Mouse (Mus musculus) cerebellum, adult 8-10 months (tissue): ENCODE data around the gene Bpi.
A peak's percentile ranks its signal among the peaks of the same experiment; 100 is the strongest.

ENCODE experiments used
- DNase-seq: peaks from one replicate; pipeline ENCODE4 v3.0.0; 2022

Gene Bpi

DNA sequence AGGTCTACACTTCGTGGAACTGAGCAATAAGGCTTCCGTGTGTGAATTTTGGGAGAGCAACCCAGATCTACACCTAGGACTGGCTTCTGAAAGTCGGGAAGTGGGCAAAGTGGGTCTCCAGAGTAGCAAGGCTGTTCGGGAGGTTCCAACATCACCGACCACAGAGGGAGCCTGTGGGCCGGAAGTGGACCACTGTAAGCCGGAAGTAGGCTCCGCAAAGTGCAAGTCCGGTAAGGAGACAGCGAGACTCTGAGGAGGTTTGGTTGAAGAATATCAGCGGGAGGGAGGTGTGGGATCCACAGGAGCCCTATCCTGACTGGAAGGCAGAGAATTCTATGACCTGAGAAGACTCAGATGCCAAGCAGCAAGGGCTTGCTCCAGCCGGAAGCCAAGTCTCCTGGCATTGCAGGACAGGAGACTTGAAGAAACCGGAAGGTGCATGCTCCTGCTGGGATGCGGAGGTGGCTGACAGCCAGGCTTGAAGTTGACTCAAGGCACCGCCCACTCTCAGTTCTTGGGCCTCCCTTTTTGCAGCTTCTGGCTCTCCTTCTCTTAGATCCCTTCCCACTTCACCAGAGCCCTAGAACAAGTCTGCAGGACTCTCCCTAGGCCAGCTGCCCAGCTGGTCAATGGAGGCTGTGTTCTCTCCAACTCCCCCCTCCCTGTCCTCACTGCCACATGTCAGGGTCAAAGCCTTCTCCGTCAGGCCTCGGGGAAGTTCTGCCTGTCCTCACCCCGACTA lies 14.6 kb upstream of the Bpi start:
- peak; percentile 38 for DNase-seq

DNA sequence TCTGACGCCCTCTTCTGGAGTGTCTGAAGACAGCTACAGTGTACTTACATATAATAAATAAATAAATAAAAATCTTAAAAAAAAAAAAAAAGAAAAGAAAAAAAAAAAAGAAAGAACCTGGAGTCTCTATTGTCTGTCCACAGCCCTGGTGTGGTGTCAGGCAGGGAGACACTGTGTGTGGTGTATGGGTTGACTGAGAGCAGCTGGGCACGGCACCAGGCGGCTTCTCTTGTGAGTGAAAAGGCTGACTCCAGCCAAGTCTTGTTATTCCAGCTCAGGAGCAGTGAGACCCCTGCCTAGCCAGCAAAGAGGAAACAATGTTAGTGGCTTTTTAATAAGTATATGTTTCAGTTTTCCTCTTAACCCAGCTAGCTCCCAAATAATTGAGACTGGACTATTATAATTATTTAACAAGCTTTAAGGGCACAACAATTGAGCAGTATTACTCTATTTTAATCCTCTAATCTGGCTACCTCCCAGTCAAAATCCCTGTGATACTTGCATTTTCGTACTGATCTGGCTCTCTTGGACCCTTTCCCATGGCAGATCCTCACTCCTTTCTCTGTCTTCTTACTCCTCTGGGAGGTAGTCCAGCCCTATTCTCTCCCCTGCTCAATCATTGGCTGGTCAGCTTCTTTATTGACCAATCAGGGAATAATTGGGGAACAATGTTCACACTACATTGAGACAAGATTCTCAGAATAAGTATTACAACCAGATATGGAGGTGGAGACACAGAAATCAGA lies 12.6 kb upstream of the Bpi start:
- no peak for DNase-seq

DNA sequence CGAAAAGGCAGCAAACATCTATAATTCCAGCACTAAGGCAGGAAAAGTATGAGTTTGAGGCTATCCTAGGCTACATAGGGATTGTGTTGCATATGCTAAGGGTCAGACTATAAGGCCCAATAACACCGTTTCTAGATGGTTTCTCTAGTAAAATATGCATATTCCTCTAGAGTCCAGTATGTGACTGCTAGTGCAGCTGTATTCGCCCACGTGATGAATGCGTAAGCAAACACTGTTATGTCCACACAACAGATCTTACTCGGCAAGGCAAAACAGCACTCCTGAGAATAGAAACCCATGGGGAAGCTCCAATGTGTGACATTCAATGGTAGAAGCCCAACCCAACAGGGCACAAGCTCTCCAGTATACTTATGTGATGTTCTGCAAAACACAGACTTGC lies 10.0 kb upstream of the Bpi start:
- no peak for DNase-seq

DNA sequence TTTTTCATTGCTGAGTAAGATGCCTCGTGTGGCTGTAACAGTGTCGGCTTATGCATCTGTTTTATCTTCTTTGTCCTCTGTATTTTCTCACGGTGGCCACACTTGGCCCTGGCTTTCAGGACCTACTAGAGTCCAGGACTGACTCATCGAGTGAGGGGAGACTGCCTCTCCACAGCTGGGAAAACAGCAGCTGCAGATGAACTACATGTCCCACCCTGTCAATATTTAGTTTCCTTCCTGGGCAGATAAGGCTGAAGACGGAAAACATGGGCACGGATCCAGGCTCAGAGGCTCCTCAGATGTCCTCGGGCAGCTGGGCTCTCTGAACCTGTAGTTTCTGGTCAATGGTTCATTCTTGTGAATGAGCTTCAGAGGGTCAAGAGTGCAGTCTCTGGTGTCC lies 9.6 kb upstream of the Bpi start:
- no peak for DNase-seq

DNA sequence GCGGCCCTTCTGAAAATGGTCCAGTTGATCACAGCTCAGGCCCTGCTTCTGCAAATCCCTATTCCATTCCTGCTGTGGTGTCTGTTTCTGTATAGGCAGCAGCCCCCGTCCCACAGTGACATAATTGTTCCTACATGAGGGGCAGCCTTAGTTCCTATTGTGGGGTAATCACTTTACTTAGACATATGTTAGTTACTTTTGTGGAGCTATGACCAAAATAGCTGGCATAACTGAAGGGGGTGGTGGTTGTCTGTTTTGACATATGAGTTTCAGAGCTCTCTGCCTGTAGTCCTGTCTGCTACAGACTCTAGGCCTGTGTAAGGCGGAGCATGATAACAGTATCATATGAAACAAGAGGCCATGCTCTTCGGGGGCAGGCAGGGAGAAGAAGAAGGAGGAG lies 7.3 kb upstream of the Bpi start:
- DNase-seq, result no peak

DNA sequence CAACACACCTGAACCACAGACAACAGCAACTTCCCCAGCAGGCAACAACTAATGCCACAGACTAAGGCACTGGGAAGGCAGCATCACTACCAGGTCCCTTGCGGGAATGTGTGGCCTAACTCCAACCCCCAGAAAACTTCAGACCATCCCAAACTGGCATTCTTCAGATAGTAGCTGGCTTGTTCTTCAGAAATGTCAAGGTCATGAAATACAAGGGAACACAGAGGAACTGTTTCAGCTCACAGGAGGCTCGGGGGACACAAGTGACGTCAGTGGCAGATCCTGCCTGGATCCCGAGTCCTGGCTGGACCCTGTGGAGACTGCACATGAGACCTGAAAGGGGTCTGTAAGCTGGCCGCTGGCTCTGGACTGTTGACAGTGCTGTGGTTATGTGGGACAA lies 4.1 kb upstream of the Bpi start:
- no peak for DNase-seq

DNA sequence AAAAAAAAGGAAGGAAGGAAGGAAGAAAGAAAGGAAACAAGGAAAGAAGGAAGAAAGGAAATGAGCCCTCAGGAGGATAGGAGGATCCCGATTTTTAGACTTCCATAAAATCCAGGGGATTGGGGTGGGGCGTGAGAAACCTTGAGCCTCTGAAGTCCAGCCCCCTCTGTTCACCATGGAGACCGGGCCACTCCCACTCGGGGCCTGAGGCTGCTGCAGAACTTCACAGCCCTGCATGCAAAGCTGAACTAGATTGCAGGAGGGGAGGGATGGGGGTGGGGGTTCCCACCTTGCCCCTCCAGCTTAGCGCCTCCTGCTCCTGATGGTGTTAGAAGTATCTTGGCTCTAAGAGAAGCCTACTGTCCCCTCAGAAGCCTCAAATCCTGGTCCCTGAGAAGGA lies 1.0 kb upstream of the Bpi start:
- no peak for DNase-seq

DNA sequence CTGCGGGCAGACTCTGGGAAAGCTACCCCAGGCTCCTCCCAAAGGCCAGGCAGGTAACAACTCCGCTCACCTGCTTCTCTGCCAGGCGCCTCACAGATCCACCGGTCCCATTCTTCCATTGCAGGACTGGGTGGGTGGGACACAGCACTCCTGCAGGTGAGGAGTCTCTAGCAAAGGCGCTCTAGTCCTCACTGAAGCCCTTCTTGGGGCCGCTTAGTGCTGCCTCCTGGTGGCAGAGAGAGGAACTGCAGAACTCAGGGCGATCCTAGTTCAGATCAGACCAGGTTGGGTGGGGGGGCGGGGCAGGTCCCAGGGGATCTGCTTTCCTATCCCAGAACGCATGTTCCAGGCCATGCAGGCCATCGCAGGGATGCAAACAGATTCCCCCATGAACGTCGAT lies 887 bp downstream of the Bpi start:
- peak; percentile 72 for DNase-seq

DNA sequence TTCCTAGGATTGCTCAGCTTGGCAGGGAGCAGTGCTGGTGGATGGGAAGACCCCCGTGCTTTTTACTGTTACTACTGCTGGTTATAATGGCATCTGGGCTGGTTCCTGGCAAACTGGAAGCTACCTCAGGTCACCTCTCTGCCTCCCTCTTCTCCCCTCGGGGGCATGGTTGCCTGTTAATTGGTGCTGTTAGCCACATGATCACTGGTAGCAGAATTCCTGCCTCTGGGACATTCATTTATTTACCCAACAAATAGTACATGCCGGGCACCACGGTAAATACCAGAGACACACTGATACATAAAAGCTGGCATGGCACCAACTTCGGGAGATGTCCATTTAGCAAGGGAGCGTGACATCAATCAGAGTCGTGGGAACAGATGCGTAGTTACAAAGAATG lies 1.6 kb downstream of the Bpi start:
- no peak for DNase-seq

DNA sequence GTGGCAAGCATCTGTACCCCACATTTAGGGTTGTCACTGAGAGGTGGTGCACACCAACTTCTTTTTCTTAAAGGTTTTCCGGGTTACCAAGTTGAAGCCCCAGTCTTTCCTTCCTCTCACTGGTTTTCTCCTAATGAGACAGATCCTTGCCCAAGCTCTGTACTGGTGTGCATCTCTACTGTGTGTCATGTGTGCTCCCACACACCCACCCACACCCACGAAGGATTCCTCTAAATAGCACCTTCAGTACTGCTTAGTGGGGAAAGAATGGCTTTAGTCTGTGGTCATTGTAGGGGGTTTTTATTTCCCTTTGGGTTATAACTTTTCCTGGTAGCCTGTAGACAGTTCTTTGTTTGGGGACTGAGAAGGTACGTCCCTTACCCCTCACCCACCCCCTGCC lies 7.0 kb downstream of the Bpi start:
- no peak for DNase-seq

DNA sequence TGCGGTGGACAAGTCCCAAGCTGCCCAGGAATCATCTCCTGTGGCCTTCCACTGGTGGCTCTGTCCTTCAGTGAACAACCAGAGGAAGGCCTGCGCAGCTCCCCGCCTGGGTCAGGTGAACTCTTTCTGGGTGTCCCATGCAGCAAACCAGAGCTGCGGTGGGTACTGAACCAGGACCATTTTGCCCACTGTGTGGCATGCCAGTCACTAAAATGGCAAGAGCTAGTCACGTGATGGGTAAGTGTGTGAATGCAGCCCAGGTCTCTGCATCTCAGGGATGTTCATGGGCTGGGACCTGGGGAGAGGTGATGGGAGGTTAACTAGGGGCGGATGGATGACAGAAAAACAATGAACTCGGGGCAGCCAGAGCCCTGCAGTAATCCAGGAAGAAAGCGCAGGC lies 12.1 kb downstream of the Bpi start:
- no peak for DNase-seq

DNA sequence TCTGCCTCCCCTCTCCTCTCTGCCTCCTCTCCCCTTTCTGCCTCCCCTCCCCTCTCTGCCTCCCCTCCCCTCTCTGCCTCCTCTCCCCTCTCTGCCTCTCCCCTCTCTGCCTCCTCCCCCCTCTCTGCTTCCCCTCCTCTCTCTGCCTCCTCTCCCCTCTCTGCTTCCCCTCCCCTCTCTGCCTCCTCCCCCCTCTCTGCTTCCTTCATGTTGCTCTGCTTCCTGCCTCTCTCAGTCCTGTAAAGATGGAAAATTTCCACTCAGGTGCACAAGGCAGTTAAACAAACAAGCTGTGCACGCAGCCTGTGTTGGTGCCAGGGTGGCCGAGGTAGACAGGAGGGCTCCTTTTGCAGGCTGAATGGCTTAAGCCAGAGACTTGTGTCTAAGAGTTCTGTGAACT lies 15.8 kb downstream of the Bpi start:
- no peak for DNase-seq

DNA sequence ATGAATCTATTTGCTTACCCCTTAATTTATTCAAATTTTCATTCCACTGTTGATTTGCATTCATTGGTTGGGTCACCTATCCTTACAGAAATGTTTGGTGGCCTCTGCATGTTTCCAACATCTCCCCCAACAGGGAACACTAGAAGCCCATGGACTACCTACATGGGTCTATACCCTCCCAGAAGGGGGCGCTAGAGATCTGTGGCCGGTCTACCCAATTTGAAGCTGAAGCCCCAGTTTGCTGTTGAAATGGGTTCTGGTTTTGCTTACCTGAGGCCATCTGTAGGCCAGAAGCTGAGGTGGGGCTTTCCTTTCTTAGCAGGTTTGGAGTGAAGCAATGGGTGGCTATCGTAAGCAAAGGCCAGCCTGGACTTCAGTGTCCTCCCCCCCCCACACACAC lies 17.5 kb downstream of the Bpi start:
- DNase-seq, result no peak

DNA sequence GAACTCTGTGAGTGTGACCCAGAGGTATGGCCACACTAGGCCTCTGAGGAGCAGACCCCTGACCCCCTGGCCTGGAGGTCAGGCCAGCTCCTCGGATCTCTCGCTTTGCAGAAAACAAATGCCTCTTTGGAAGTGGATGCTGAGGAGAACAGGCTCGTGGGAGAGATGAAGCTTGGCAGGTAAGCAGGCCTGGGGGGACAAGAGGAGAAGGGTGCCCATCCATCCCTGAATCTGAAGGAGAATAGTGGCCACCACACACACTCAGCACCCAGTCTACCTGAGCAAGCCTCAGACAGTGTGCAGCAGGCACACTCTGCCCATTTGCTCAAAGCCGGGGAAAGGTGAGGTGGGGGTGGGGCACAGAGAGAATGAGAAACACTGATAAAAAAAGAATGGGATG lies 17.9 kb downstream of the Bpi start:
- no peak for DNase-seq

DNA sequence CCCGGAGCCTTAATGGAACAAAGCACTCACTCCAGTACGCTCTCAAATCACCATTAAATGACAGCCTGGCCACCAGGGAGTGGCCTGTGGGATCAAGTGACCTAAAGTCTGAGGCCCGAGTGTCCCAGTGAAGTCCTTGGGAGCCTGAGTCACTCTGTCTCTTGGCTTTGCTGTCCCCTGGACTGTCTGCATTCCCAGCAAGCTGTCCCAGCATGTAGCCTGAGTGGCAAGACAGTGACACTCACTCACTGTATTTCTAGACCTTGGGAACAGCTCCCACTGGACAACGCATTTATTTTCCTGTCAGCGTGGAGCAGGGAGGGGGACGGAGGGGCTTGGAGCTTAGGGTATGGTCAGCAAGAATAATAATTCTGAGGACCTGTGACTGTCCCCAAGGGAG lies 18.6 kb downstream of the Bpi start:
- no peak for DNase-seq

DNA sequence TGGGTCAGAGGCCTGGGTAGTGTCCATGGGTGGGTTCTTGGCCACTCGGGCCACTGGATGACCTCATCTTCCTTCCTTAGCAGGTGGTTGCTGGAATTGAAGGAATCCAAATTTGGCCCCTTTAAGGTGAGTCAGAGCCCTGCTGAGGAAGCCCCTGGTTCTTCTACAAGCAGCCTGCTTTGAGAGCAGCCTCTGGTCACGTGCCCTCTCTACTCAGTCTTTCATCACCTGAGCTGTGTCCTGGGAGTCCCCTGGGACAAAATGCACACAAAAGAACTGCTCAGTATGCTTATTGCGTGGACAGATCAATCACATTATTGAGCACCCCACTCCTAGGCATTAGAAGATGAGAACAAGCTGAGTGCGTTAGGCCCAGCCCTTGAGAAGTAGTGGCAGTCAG lies 19.0 kb downstream of the Bpi start:
- DNase-seq, result no peak

DNA sequence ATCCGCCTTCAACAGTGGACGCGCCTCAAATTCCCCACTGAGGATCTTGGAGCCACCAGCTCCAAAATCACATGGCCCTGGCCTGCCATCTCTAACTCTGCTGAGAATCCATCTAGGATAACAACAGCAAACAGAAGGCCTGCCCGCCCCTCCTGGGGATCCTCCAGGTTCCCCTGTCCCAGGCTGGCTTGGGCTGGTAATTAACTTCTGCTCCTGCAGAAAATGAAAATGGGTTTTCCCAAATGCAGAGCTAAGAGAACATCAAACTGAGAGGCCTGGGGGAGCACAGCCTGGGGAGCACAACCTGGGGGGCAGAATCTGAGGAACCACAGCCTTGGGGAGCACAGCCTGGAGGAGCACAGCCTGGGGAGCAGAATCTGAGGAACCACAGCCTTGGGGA lies 21.8 kb downstream of the Bpi start:
- no peak for DNase-seq

DNA sequence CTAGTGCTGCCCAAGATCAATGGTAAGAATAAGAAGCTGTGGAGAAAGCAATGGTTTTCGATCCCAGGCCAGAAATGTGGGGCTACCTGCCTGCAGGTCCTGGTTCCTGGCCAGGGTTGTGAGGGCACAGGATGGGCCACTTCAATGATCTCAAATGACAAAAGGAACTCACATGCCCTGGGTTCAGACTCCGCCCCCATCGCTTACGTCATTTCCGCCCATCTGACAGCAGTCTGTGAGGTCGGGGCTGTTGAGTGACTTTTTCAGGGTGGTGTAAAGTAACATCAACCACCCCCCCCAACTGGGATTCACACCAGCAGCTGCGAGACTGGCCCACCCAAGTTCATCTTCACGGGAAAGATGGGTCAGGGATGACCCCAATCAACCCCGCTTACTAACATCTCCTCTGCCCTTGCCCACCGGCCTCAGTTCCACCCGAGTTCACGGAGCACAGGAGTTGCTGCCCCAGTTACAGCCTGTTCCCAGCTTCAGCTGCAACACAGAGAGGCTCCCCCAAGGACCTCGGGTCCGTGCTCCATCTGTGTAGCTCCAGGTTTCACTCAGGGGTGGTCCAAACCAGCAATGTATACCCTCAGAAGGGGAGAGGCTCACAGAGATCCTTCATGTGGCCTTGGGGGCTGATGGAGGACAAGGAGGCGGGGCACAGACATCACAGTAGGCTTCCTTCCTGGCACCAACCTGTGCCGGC lies 23.8 kb downstream of the Bpi start:
- DNase-seq, result no peak

DNA sequence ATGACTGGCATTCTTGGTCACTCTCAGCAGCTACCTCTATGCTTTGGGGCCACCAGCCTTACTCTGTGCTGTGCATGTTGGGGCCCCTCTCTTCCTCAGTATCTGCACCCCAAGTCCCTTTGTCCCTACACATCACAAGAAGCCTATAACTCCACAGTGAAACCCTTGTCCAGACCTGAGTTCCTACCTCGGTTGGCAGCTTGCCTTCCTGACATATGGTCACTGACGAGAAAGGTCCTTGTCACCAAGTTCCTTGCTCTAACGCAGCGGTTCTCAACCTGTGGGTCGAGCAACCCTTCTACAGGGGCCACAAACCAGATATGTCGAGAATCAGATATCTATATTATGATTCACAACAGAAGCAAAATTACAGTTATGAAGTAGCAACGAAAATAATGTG lies 25.2 kb downstream of the Bpi start:
- DNase-seq, result no peak

DNA sequence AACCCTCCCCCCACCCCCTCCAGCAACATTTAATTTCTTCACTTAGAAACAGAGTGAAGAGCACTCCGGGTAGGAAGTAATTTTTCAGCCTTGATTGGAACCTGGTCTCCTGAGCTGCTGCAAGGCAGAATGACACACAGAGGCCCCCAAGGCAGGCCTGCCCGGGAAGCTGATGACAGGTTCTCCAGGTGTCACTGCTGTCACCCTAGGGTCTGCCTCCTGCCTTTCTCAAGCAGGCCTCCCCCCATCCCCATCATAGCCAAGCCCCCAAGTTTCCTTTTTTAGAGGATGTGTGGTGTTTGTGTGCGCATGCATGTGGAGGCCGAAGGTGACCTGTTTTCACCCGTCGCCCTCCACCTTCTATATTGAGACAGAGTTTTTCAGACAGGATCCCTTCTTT lies 25.9 kb downstream of the Bpi start:
- DNase-seq, result no peak

DNA sequence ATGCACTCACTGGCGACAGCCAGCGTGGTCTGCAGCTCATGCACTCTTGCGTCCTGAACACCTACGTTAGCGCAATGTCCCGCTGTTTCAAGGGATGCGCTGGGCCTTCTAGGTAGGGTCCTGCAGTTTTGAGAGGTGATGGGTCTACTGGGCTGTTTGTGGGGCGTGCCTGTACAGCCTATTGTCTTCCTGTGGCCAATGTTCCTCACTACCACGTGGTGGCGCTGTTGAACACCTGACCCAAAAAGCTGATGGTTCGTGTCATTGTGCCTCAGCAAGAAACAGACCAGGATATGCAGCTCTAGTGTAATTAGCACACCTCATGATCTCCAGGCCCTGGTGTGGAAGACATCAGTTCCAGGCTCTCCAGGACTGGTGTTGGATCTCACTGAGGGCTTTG lies 26.7 kb downstream of the Bpi start:
- DNase-seq, result peak; percentile 41

DNA sequence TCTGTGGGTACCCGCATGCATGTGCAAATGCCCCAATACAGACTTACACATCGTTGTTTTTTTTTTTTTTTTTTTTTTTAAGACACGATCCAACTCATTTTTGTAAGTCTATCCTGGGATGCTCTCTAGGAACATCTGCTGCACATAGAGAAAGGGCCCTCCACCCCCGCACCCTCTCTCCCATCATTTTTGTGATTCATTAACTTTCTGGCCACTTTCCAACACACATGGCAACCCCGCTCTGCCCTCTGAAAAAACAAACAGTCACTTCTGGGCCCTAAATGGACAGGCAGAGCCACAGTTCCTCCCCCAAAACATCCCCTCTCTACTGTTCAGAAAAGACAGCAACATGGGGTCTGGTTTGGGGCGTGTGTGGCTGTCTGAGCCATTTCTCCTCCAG lies 27.8 kb downstream of the Bpi start:
- DNase-seq, result no peak

DNA sequence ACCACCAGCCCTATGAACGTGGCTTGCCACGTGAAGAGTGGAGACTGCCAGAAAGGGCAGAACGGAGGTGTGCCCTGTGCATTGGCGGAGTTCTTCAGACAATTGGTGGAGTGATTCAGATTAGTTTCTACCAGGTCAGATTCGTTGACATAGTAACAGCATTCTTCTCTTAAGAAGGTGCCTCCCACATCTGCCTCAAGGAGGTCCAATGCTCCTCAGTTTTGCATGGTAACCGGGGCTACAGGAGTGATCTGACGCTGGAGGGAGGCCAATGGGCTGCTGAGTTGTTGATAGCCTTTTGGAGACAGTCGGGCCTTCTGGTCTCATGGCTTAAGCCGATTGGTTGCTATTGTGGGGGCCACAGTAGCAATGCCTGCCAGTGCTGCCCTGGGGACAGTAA lies 37.8 kb downstream of the Bpi start:
- no peak for DNase-seq

DNA sequence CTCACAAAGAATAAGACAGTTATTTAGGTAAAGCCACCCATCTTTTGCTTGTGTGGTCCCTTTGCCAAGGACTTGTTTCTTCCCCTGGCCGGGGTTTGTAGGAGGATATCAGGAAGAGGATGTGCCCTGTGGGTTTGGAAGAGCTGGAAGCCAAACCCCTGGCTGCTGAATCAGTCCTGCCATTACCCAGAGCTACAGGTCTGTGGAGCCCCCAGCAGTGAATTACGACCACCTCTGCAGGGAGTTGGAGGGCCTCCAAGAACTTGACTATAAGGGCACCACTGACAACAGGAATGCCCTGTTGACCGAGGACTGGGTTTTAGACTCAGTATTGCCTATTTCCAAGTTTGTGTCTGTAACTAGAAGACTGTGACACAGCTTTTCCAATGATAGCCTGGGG lies 41.3 kb downstream of the Bpi start:
- no peak for DNase-seq
